Comparison of ENCODE assay signal across 18 mouse cellular contexts in genomic region chr4:65586947-65587346, GRCm38 (mm10). TPM values are rescaled to one million over a fixed set of nuclear protein-coding genes. Genes with fewer than 3 reads are reported as not detected.
DNase-seq lines count a peak whose midpoint lies in the region; ATAC-seq and TF ChIP-seq lines count a peak whose summit lies in the region.
"Had no signal": no experiment of that assay in that cellular context is flagged by ENCODE, and none has a peak within 500 bp of the region (broad histone marks: within the 10 kb centered on the region; RNA-seq: fewer than 3 reads in every experiment).

No protein-coding gene starts in this region.

- 59% methylated on average over 5 of the region's 5 CpGs for WGBS in liver, postnatal 0 days (ENCODE audit: insufficient replicate concordance)

- DNase-seq in left cerebral cortex, postnatal 4 days, result peak; percentile 46
- DNase-seq in left cerebral cortex, adult 18-20 months (ENCODE audit: low spot score in 2 of 2), result no peak
- DNase-seq in Muller cell, postnatal 12 days (ENCODE audit: inconsistent ontology term), result peak; percentile 78
- peak; percentile 64 for DNase-seq in adipocyte (ENCODE audit: low spot score)
- DNase-seq in cerebellum, adult 8-10 months, result peak; percentile 73
- no peak for DNase-seq in layer of hippocampus, adult 9-11 months
- DNase-seq in liver, postnatal 0 days, result no peak
- DNase-seq: layer of hippocampus, postnatal 36 days; lung, postnatal 36 days; retina, postnatal 1 day; right cerebral cortex, postnatal 4 days; thymus, postnatal 25 days had no signal

- no peak overlapping the region for H3K9ac ChIP-seq in liver, postnatal 0 days (replicated peaks)
- H3K9ac ChIP-seq: embryonic facial prominence, embryonic 13.5 days; heart, embryonic 12.5 days; intestine, embryonic 15.5 days; kidney, embryonic 15.5 days; midbrain, embryonic 12.5 days had no signal

- no peak for TF ChIP-seq CTCF in liver, postnatal 0 days (IDR thresholded peaks at IDR 0.05; ENCODE audit: low read depth)

- no peak overlapping the region for H3K27ac ChIP-seq in liver, postnatal 0 days (ENCODE audit: low read depth)
- H3K27ac ChIP-seq: embryonic facial prominence, embryonic 13.5 days; intestine, embryonic 15.5 days; kidney, embryonic 15.5 days; midbrain, embryonic 12.5 days had no signal

- no peaks in the 10 kb centered on the region for H3K27me3 ChIP-seq in liver, postnatal 0 days (ENCODE audit: insufficient read depth, low read length)
- H3K27me3 ChIP-seq: embryonic facial prominence, embryonic 13.5 days; heart, embryonic 12.5 days; intestine, embryonic 15.5 days; kidney, embryonic 15.5 days; midbrain, embryonic 12.5 days had no signal

- H3K9me3 ChIP-seq in liver, postnatal 0 days (ENCODE audit: low read length), result no peaks in the 10 kb centered on the region
- H3K9me3 ChIP-seq: embryonic facial prominence, embryonic 13.5 days; heart, embryonic 12.5 days; intestine, embryonic 15.5 days; kidney, embryonic 15.5 days; midbrain, embryonic 12.5 days had no signal

- no peaks in the 10 kb centered on the region for H3K36me3 ChIP-seq in liver, postnatal 0 days (replicated peaks; ENCODE audit: insufficient read depth, low read length)
- H3K36me3 ChIP-seq: embryonic facial prominence, embryonic 13.5 days; heart, embryonic 12.5 days; intestine, embryonic 15.5 days; kidney, embryonic 15.5 days; midbrain, embryonic 12.5 days had no signal

- intact Hi-C loops in left cerebral cortex, postnatal 4 days (cut with DNase I), result loop anchor here (5.0 to 10.0 kb wide), 3 partner anchors 462 to 1055 kb away; partner anchors contain the start of gene Pappa

- H3K4me1 ChIP-seq in liver, postnatal 0 days (ENCODE audit: insufficient read depth), result no peaks in the 10 kb centered on the region
- H3K4me1 ChIP-seq: intestine, embryonic 15.5 days; kidney, embryonic 15.5 days had no signal

- H3K4me2 ChIP-seq in liver, postnatal 0 days (ENCODE audit: low read depth, low read length), result no peak overlapping the region
- H3K4me2 ChIP-seq: embryonic facial prominence, embryonic 13.5 days; heart, embryonic 12.5 days; intestine, embryonic 15.5 days; kidney, embryonic 15.5 days; liver, embryonic 11.5 days; midbrain, embryonic 12.5 days had no signal

- no peak for TF ChIP-seq EP300 in liver, postnatal 0 days (IDR thresholded peaks at IDR 0.05; ENCODE audit: low read depth)

- no peak overlapping the region for H3K4me3 ChIP-seq in liver, postnatal 0 days (ENCODE audit: low read depth, low read length)
- H3K4me3 ChIP-seq: embryonic facial prominence, embryonic 13.5 days; heart, embryonic 12.5 days; intestine, embryonic 15.5 days; kidney, embryonic 15.5 days; midbrain, embryonic 12.5 days had no signal

- ATAC-seq in liver, postnatal 0 days, result no peak
- ATAC-seq: intestine, embryonic 15.5 days had no signal

RNA-seq across cellular contexts. Expression of gene Trim32, which starts 17.8 kb away (rescaled TPM):
- total RNA-seq in left cerebral cortex, postnatal 4 days (2021), result 100 to 1,000 TPM; 176 to 193 TPM
- 100 to 1,000 TPM; 245 to 246 TPM for total RNA-seq in left cerebral cortex, adult 18-20 months (2021)
- polyA plus RNA-seq in liver, postnatal 0 days (2015; fragmentation: Nextera tagmentation; extraction: Ambion mirVana), result 3.0 and 3.6 TPM in 2 replicates

Comparison
In these comparisons a context has a peak if more than half of its experiments do, and no peak if none do; other contexts are left out.
1. DNase-seq: peak in left cerebral cortex, postnatal 4 days (single experiment), Muller cell, postnatal 12 days (single experiment), adipocyte (single experiment) and cerebellum, adult 8-10 months (single experiment); none in left cerebral cortex, adult 18-20 months (0 of 2), layer of hippocampus, adult 9-11 months (single experiment) and liver, postnatal 0 days (single experiment).